Mouse (Mus musculus) brown adipose tissue, adult 24 weeks (tissue): ENCODE data around the gene Gm12166. TPM values are rescaled to one million over a fixed set of nuclear protein-coding genes. Genes with fewer than 3 reads are reported as not detected.

Source experiments
- H3K27ac ChIP-seq: fragments of 200-500 bp; replicated peaks from 2 replicates; pipeline ENCODE4 v1.5.1; 2012; ENCODE audit warnings: low read depth, mild to moderate bottlenecking, low read length
- H3K4me1 ChIP-seq: fragments of 200-500 bp; 2 replicates; pipeline ENCODE4 v1.6.1; 2012; ENCODE audit warnings: low read length, mixed read lengths; ENCODE audit not compliant: control insufficient read depth, insufficient read depth, insufficient read length
- H3K4me3 ChIP-seq: fragments of 200-500 bp; 2 replicates; pipeline ENCODE4 v1.5.1; 2012; ENCODE audit warnings: low read depth, mild to moderate bottlenecking, low read length, moderate library complexity; ENCODE audit not compliant: insufficient read depth
- polyA plus RNA-seq: library from polyadenylated mRNA; stranded (reverse); fragments of >200 nt; gene quantifications from 2 replicates; pipeline ENCODE4 v1.2.4, GENCODE M21; 2012; ENCODE audit not compliant: missing spikeins, insufficient read depth, insufficient read length

The Gm12166 gene
- polyA plus RNA-seq, 1 experiment = 2.3 TPM

- Histone ChIP-seq H3K4me1 (peaks cover 32% of the 10 kb centered on the region), H3K27ac (no peak overlapping the region)
Measured at GRCm38 (mm10) chr11:46081075-46081474, 29.0 kb upstream of the Gm12166 start.

DNA sequence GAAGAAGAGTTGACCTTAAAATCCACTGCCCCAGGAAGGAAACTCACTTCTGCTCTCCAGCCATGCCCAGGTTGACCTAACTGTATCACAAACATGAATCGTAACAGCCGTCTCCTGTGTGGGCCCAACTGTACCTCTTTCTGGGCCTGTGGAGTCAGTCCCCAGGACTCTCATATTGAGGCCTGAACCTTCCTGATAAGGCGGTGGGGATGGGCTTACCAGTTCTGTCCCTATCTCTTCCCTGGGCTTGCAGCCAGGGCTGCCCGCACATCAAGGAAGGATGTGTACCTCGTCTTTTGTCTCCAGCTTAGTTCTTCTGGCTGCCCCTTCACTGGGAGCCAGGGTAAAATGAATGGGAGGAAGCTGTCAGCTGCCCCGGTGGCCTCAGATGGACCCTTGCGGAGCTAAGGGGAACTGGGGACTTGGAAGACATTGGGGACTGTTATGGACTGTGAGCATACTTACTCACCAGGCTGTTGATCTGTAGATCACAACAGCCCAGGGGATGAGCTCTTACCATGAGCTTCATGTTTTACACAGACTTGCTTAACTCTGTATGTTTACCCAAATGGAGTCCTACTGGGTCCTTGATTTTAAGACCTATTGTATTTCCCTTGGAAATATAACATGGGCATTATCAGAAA is 25.7 kb upstream of the Gm12166 start:
- Histone ChIP-seq H3K4me3 (no peak overlapping the region), H3K27ac (peak overlapping the region; percentile 50), H3K4me1 (peaks cover 15% of the 10 kb centered on the region)

More at GRCm38 (mm10) chr11:46081075-46081474, 29.0 kb upstream of the Gm12166 start:
- no peak overlapping the region for H3K4me3 ChIP-seq

DNA sequence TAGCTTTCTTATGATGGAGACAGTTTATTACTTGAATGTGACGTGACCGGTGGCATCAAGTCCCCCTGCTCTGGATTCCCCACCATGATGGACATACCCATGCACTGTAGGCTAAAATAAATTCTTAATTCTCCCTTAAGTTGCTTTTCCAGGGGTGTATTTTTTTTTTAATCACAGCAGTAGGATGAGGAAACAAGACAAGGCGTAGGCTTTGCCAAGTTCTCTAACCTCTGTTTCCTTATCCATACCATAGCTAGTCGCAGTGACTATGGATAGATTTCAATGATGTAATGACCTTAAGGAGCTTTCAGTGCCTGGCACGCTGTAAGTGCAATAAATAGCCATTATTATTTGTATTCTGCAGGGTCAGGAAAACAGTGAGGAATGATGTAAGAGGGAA is 25.2 kb upstream of the Gm12166 start:
- Histone ChIP-seq H3K27ac (peak overlapping the region; percentile 48), H3K4me1 (peaks cover 18% of the 10 kb centered on the region), H3K4me3 (no peak overlapping the region)

DNA sequence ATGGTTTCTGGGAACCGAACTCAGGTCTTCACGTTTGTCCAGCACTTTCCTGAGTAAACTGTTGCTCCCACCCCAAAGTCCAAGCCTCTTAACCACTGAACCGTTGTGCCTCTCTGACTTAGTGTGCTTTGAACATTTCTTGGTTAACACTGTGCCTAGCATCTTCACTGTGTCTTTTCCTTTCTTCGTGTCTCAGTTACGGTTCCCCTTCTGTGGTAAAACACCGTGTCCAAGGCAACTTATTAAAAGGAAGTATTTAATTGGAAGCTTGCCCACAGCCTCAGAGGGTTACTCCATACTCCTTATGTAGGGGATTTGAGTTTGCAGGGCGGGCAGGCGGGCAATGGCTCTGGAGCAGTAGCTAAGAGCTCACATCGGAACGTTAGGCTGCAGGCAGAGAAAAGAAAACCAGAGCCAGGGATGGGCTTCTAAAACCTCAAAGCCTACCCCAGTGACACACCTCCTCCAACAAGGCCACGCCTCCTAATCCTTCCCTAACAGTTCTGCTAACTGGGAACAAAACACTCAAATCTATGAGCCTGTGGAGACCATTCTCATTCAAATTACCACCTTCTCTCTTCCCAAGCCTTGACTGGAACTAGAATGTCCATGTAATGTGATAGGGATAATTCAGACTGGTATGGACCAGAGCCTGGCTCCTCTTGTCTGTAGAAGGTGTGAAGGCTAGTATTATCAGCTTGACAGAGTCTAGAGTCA is 24.5 kb upstream of the Gm12166 start:
- Histone ChIP-seq H3K27ac (peak overlapping the region; percentile 48), H3K4me1 (peaks cover 18% of the 10 kb centered on the region), H3K4me3 (no peak overlapping the region)

DNA sequence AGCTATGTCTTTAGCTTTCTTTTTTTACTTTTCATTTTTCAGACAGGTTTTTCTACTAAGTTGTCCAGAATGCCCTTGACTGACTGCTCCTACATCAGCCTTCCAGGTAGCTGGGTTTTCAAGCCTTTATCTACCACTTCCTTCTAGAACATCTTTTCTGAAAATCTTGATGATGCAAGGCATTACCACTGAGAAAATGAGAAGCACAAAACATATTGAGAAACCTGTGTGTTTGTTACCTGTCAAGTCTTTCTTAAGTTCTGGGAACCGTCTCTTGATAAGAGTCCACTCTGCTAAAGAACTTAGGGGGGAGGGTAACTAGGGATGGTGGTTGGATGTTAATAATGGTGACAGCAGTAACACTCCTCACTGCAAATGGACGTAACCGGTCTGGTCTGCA is 23.4 kb upstream of the Gm12166 start:
- H3K4me3 ChIP-seq = no peak overlapping the region
- no peak overlapping the region for H3K27ac ChIP-seq
- peaks cover 18% of the 10 kb centered on the region for H3K4me1 ChIP-seq

DNA sequence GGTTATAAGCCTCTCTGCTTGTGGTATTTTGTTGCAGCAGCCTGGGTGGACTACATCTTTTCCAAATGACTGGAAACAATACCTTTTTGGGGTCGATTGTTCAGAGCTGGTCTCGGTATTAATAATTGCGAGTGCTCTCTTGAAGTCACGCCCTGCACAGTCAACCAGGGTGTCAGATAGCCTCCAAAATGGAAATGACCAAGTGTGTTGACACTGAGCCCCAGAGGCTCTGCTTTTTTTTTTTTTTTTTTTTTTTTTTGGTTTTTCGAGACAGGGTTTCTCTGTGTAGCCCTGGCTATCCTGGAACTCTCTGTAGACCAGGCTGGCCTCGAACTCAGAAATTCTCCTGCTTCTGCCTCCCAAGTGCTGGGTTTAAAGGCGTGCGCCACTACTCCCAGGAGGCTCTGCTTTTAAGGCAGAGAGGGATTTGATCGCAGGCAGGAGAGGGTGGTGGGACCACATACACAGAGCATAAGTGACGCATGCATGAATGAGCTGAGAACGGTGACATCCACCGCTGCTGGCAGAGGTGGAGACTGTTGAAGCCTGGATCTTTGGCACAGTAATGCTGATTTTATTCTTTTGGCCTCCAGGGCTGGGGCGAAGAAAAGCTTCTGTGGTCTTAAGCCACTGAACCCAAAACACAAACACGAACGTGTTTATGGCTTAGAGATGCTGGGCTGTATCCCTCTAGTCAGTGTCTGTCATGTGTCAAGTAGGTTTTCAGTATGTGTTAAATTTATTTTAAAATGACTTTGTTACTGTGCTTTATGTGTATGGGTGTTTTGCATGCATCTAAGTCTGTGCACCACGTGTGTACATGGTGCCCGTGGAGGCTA is 21.9 kb upstream of the Gm12166 start:
- no peak overlapping the region for H3K4me3 ChIP-seq
- H3K27ac ChIP-seq = peak overlapping the region; percentile 15
- H3K4me1 ChIP-seq = peaks cover 21% of the 10 kb centered on the region

DNA sequence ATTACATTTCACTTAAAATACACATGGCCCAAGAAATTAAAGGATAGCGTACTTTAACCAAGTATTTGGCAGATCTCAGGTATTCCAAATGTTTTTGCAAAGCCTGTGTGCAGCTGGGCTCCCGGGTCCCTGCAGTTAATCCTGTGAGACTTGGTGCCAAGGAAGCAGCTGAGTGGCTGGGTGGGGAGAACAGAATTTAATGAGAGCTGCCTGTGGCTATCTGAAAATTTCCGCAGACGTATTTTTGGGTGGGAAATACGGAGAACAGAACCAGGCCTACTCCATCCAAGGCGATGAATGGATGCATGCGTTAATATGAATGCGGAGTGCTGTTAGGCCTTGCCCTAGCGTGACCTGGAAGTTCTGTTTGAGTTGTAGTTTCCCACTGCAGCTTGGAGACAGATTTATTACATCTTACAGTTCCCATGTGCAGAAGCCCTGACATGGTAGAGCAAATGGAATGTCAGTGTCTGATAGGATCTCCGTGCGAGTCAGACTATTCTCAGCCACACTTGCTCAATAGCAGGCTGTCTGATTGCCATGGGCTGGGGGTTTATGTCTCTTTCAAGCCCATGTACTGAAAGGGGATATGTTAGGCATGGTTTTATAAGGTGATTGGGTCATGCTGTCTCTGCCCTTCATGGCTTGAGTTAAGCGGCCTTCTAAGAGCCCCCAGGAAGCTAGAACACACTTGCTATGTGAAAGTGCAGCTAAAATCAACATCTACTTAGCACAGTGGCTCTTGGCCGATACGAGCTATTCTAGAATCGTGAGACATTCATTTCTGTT is 21.1 kb upstream of the Gm12166 start:
- no peak overlapping the region for H3K4me3 ChIP-seq
- H3K4me1 ChIP-seq = peaks cover 24% of the 10 kb centered on the region
- peak overlapping the region; percentile 15 for H3K27ac ChIP-seq

DNA sequence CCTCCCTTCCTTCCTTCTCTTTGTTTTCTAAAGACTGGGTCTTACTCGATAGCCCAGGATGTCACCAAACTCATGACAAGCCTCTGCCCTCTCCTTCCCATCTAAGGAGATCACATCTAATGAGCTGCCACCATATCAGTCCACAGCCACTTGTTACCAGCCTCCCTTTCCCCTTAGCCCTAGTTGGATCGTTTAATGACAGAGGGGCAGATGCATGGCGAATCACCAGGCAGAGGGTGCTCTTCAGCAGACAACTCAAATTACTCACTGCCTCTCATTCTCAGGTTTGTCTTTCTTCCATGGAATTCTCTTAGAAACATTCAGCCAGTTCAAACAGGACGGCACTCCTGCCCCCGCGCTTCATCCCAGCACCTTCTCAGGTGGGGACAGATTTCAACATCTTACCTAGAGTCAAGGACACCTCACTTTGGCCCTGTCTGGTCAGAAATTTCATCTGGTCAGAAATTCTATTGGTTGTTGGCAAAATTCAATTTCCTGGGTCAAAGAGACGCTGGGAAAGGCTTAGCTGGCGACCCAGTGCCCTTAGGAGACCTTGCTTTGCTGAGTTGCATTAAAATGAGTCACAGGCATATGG is 20.4 kb upstream of the Gm12166 start:
- peaks cover 19% of the 10 kb centered on the region for H3K4me1 ChIP-seq
- no peak overlapping the region for H3K4me3 ChIP-seq
- H3K27ac ChIP-seq = no peak overlapping the region

DNA sequence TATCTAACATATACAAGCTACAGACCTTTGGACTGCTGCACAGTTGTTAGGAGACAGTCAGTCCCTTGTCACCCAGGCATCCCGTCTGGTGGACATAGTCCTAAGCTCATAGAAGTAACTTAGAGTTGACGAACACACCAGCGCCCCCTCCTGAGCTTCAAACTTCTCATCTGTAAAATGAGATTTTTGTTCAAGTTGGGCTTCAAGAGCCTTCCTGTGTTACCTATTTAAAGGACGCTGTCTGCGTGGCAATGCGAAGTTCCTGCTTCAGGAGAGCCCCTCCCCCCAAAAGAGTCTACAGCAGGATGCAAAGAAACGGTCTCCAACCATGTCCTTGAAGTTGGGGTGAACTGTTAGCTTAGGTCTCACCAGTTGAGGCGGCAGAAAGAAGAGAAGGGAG is 18.7 kb upstream of the Gm12166 start:
- Histone ChIP-seq H3K27ac (no peak overlapping the region), H3K4me1 (peaks cover 23% of the 10 kb centered on the region), H3K4me3 (no peak overlapping the region)

DNA sequence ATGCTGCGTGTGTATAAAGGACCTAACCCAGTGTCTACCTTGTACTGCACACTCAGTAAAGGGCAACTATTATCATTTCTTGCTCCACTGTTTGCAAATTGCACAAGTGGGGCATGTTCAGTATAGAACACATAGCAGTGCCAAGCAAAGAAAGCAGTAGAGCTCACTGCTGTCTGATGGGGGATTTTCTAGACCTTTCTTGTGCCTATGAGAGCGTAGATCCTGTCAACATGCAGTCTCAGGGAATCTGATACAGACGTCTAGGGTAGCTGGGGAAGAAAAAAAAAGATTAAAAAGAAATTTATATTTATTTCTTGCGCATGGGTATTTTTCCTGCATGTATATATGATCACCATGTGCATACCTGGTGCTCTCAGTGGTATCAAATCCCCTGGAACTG is 18.0 kb upstream of the Gm12166 start:
- H3K4me3 ChIP-seq = no peak overlapping the region
- H3K4me1 ChIP-seq = peaks cover 26% of the 10 kb centered on the region
- H3K27ac ChIP-seq = peak overlapping the region; percentile 80

GRCm38 (mm10) chr11:46069408-46070003 is 17.4 kb upstream of the Gm12166 start:
- Histone ChIP-seq H3K4me3 (no peak overlapping the region), H3K4me1 (peaks cover 30% of the 10 kb centered on the region), H3K27ac (peak overlapping the region; percentile 95)

DNA sequence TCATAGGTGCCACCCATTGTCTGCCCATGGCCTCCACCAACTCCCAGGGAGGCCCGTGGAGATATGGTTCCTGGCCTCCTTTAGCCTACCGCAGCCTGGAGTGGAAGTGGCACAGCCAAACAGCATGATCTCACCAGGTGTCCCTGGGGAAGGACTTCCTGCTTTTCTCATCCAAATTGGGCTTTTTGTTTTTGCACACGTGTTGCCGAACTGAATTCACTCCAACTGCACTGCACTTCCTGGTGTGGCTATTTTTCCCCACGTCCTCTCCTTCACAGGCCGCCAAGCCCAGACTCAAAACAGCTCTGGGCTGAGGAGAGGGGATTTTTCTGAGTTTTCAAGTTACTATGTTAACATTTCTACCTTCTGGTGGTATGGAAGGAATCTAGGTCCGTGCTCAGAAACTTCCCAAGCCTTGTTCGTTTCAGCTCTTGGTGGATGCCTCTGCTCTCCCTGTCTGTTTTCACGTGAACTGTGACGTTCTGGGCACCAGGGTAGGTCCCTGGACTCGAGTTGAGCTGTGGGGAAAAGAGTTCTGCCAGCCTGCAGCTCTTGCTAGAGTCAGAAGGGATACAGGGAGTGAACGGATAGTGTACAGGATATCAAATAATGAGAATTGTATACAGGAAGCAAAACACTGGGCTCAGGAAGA is 16.8 kb upstream of the Gm12166 start:
- Histone ChIP-seq H3K4me3 (peak overlapping the region; percentile 5; the same call in 1 of the 2 replicates), H3K4me1 (peaks cover 31% of the 10 kb centered on the region), H3K27ac (peak overlapping the region; percentile 95)

GRCm38 (mm10) chr11:46067371-46068060 is 15.4 kb upstream of the Gm12166 start:
- Histone ChIP-seq H3K27ac (no peak overlapping the region), H3K4me1 (peaks cover 30% of the 10 kb centered on the region), H3K4me3 (no peak overlapping the region)
